Mouse (Mus musculus): Measurements from ENCODE around the gene Cyth1. TPM values are rescaled to one million over a fixed set of nuclear protein-coding genes. Genes with fewer than 3 reads are reported as not detected.

Cyth1 gene
- polyA plus RNA-seq, 1 experiment from 2014 or later, result 4.1 TPM

GRCm38 (mm10) chr11:118222917-118223316 lies 25.5 kb downstream of the Cyth1 start:
- Histone ChIP-seq H3K4me3 (ENCODE audit: low read depth, low read length) (no peak overlapping the region), H3K4me1 (ENCODE audit: control insufficient read depth, low read depth, low read length) (no peaks in the 10 kb centered on the region; the same call in 1 of the 2 replicates), H3K27me3 (ENCODE audit: control insufficient read depth, insufficient read depth, low read depth, low read length) (no peaks in the 10 kb centered on the region), H3K27ac (ENCODE audit: low read length) (no peak overlapping the region), H3K4me2 (ENCODE audit: low read depth, low read length) (no peak overlapping the region), H3K9ac (ENCODE audit: low read depth, low read length) (no peak overlapping the region), H3K36me3 (ENCODE audit: control insufficient read depth, insufficient read depth) (no peaks in the 10 kb centered on the region), H3K9me3 (replicated peaks; ENCODE audit: control insufficient read depth, low read length) (no peaks in the 10 kb centered on the region)
- 65% methylated on average over 5 of the region's 5 CpGs for WGBS (ENCODE audit: insufficient replicate concordance)
- ATAC-seq (ENCODE audit: low read depth), result no peak

DNA sequence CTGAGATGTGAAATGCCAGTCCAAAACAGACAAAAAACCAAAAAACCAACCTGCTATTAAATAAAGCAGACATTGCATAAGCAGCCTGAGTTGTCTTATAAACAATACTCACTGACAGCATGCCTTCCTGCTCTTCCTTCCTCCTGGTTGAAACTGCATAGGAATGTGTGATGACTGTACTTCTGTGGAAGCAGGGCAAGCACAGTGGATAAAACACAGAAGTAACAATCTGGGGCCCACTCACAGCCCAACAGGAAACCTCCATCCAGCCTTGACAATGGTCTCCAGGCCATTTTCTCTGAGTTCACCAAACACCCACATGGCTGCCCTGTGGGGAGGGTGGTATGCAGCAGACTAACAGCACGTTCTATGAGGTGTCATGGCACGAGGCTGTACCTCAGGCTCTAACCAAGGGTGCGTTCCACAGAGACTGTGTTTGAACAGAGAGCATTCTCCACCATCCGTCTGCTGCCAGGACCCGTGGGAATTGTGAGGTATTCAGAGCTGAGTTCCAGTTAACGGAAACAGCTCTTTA lies 26.0 kb downstream of the Cyth1 start:
- H3K9ac ChIP-seq (ENCODE audit: low read depth, low read length), result no peak overlapping the region
- H3K9me3 ChIP-seq (replicated peaks; ENCODE audit: control insufficient read depth, low read length), result no peaks in the 10 kb centered on the region
- no peak overlapping the region for H3K4me3 ChIP-seq (ENCODE audit: low read depth, low read length)
- 0 out of 2 replicates have a peak, but pooled peaks have one; percentile 11 for ATAC-seq (ENCODE audit: low read depth)
- H3K27me3 ChIP-seq (ENCODE audit: control insufficient read depth, insufficient read depth, low read depth, low read length), result no peaks in the 10 kb centered on the region
- H3K4me1 ChIP-seq (ENCODE audit: control insufficient read depth, low read depth, low read length), result no peaks in the 10 kb centered on the region; the same call in 1 of the 2 replicates
- WGBS (ENCODE audit: insufficient replicate concordance), result 49% methylated on average over 6 of the region's 6 CpGs
- H3K36me3 ChIP-seq (ENCODE audit: control insufficient read depth, insufficient read depth), result no peaks in the 10 kb centered on the region
- no peak overlapping the region for H3K27ac ChIP-seq (ENCODE audit: low read length)
- H3K4me2 ChIP-seq (ENCODE audit: low read depth, low read length), result no peak overlapping the region

- 19% methylated on average over 7 of the region's 7 CpGs for WGBS (ENCODE audit: insufficient replicate concordance)
- no peak for ATAC-seq (ENCODE audit: low read depth)
- Histone ChIP-seq H3K4me1 (ENCODE audit: control insufficient read depth, low read depth, low read length) (no peaks in the 10 kb centered on the region; the same call in 1 of the 2 replicates), H3K27ac (ENCODE audit: low read length) (no peak overlapping the region), H3K4me3 (ENCODE audit: low read depth, low read length) (no peak overlapping the region), H3K27me3 (ENCODE audit: control insufficient read depth, insufficient read depth, low read depth, low read length) (no peaks in the 10 kb centered on the region), H3K4me2 (ENCODE audit: low read depth, low read length) (no peak overlapping the region), H3K9me3 (replicated peaks; ENCODE audit: control insufficient read depth, low read length) (no peaks in the 10 kb centered on the region), H3K9ac (ENCODE audit: low read depth, low read length) (no peak overlapping the region), H3K36me3 (ENCODE audit: control insufficient read depth, insufficient read depth) (no peaks in the 10 kb centered on the region)
Measured at GRCm38 (mm10) chr11:118220561-118221262, 27.7 kb downstream of the Cyth1 start.

DNA sequence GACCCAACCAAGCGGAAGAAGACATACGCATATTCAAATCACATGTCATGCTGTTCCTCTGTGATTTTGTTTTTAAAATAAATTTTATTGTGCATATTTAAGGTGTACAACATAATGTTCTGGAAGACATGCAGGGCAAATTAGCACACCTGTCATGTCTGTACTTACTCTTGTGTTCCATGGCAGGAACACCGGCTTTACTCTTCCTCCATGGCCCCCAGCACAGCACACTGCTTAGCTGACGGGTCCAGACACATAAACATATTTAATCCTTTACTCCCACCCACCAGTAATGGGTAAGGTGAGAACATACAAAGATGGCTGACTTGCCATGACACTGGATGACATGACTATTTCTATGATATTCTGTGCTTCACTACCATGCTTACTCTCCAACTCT lies 29.3 kb downstream of the Cyth1 start:
- Histone ChIP-seq H3K4me2 (ENCODE audit: low read depth, low read length) (no peak overlapping the region), H3K27ac (ENCODE audit: low read length) (no peak overlapping the region), H3K4me1 (ENCODE audit: control insufficient read depth, low read depth, low read length) (no peaks in the 10 kb centered on the region; the same call in 1 of the 2 replicates), H3K27me3 (ENCODE audit: control insufficient read depth, insufficient read depth, low read depth, low read length) (no peaks in the 10 kb centered on the region), H3K36me3 (ENCODE audit: control insufficient read depth, insufficient read depth) (no peaks in the 10 kb centered on the region), H3K4me3 (ENCODE audit: low read depth, low read length) (no peak overlapping the region), H3K9ac (ENCODE audit: low read depth, low read length) (no peak overlapping the region), H3K9me3 (replicated peaks; ENCODE audit: control insufficient read depth, low read length) (no peaks in the 10 kb centered on the region)
- no peak for ATAC-seq (ENCODE audit: low read depth)
- WGBS (ENCODE audit: insufficient replicate concordance), result 78% methylated on average over 4 of the region's 4 CpGs

DNA sequence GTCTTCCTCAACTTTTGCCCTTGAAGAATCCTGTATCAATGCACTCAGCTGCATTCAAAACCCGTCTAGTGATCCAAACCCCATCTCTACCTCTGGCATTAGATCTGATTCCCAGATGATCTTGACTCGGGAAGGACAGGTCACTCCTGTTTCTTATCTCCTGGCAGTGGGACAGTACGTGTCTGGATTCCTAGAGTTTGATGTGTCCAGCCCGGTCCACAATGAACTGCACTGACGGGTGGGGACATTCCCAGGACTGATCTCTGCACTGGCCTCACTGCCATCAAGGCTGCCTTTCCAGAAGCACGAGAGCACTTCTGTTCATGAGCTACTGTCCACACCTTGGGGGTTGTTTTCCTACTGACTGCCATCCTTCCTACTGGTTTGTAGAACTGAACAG lies 31.9 kb downstream of the Cyth1 start:
- Histone ChIP-seq H3K4me1 (ENCODE audit: control insufficient read depth, low read depth, low read length) (peaks cover 9% of the 10 kb centered on the region), H3K9me3 (replicated peaks; ENCODE audit: control insufficient read depth, low read length) (no peaks in the 10 kb centered on the region), H3K4me2 (ENCODE audit: low read depth, low read length) (no peak overlapping the region), H3K9ac (ENCODE audit: low read depth, low read length) (no peak overlapping the region), H3K36me3 (ENCODE audit: control insufficient read depth, insufficient read depth) (no peaks in the 10 kb centered on the region), H3K27ac (ENCODE audit: low read length) (no peak overlapping the region), H3K27me3 (ENCODE audit: control insufficient read depth, insufficient read depth, low read depth, low read length) (no peaks in the 10 kb centered on the region), H3K4me3 (ENCODE audit: low read depth, low read length) (no peak overlapping the region)
- ATAC-seq (ENCODE audit: low read depth), result no peak
- 61% methylated on average over 6 of the region's 6 CpGs for WGBS (ENCODE audit: insufficient replicate concordance)

GRCm38 (mm10) chr11:118215928-118216458 lies 32.4 kb downstream of the Cyth1 start:
- H3K27ac ChIP-seq (ENCODE audit: low read length), result no peak overlapping the region
- WGBS (ENCODE audit: insufficient replicate concordance), result 50% methylated on average over 5 of the region's 5 CpGs
- no peak for ATAC-seq (ENCODE audit: low read depth)

DNA sequence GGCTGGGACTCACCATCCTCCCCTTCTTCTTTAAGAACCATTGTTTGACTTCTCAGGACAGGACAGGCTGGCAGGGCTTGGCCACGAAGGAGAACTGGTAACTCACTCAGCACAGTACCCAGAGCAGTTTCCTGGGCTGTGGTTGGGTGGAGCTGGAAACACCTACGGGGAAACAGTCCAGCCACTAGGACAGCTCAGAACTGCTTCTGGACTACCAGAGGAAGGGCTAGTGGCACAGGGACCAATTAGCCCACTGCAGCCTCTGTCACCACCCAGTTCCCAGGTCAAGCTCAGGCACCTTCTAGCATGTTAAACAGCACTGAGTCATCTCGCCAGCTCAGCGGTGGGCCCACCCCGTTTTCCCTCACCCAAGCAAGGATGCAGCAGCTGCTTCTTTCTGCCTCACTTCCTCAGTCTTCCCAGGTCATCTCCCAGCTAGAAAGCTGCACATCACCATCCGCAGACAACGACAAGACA lies 35.7 kb downstream of the Cyth1 start:
- Histone ChIP-seq H3K27ac (ENCODE audit: low read length) (peak overlapping the region; percentile 75), H3K4me2 (ENCODE audit: low read depth, low read length) (peak overlapping the region; percentile 28; the same call in 1 of the 2 replicates), H3K4me1 (ENCODE audit: control insufficient read depth, low read depth, low read length) (peaks cover 37% of the 10 kb centered on the region), H3K36me3 (ENCODE audit: control insufficient read depth, insufficient read depth) (no peaks in the 10 kb centered on the region), H3K9me3 (replicated peaks; ENCODE audit: control insufficient read depth, low read length) (no peaks in the 10 kb centered on the region), H3K4me3 (ENCODE audit: low read depth, low read length) (no peak overlapping the region), H3K9ac (ENCODE audit: low read depth, low read length) (no peak overlapping the region), H3K27me3 (ENCODE audit: control insufficient read depth, insufficient read depth, low read depth, low read length) (no peaks in the 10 kb centered on the region)
- peak; percentile 43 for ATAC-seq (ENCODE audit: low read depth)
- 44% methylated on average over 7 of the region's 7 CpGs for WGBS (ENCODE audit: insufficient replicate concordance)

More at GRCm38 (mm10) chr11:118215928-118216458, 32.4 kb downstream of the Cyth1 start:
- no peak overlapping the region for H3K9ac ChIP-seq (ENCODE audit: low read depth, low read length)
- no peak overlapping the region for H3K4me2 ChIP-seq (ENCODE audit: low read depth, low read length)
- H3K4me1 ChIP-seq (ENCODE audit: control insufficient read depth, low read depth, low read length), result peaks cover 13% of the 10 kb centered on the region
- H3K36me3 ChIP-seq (ENCODE audit: control insufficient read depth, insufficient read depth), result no peaks in the 10 kb centered on the region
- no peaks in the 10 kb centered on the region for H3K27me3 ChIP-seq (ENCODE audit: control insufficient read depth, insufficient read depth, low read depth, low read length)
- H3K9me3 ChIP-seq (replicated peaks; ENCODE audit: control insufficient read depth, low read length), result no peaks in the 10 kb centered on the region
- no peak overlapping the region for H3K4me3 ChIP-seq (ENCODE audit: low read depth, low read length)

DNA sequence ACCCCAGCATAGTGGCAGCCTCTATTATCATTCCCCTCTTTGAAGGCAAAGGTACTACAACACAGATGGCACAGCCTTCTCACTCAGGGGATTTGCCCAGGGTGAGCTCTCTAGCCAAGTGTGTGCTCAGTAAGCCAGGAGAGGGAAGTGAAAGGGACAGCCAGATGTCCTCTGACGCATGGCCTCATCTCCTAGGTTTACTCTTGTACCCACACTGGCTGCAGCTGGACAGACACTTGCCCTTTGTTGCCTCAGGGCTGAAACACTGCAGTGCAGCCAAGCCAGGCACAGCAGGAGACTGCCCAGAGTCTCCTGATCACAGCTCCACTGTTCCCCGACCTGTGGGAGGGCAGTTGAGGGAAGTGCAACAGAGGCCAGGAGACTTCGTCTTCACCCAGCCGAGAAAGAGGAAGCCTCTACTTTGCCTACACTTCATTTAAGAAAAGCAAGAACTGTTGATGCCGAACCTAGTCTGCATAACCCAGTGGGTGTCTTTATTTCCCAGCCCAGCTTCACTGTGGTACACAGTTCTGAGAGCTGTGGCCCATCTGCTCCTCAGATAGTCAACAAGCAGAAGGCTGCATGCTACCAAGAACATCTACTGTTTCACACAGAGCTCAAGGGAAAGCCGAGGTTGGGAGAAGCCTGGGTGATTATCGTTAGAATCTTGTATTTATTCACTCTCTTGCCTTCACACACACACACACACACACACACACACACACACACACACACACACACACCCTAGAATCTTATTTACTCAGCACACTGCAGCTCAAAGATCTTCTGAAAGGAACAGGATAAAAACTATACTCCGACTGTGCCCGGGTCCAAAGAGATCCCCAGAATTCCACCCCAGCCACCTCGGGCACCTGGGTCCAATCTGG lies 36.4 kb downstream of the Cyth1 start:
- Histone ChIP-seq H3K27ac (ENCODE audit: low read length) (peak overlapping the region; percentile 75), H3K4me1 (ENCODE audit: control insufficient read depth, low read depth, low read length) (peaks cover 37% of the 10 kb centered on the region), H3K36me3 (ENCODE audit: control insufficient read depth, insufficient read depth) (no peaks in the 10 kb centered on the region), H3K4me3 (ENCODE audit: low read depth, low read length) (no peak overlapping the region), H3K4me2 (ENCODE audit: low read depth, low read length) (peak overlapping the region; percentile 28; the same call in 1 of the 2 replicates), H3K27me3 (ENCODE audit: control insufficient read depth, insufficient read depth, low read depth, low read length) (no peaks in the 10 kb centered on the region), H3K9ac (ENCODE audit: low read depth, low read length) (no peak overlapping the region), H3K9me3 (replicated peaks; ENCODE audit: control insufficient read depth, low read length) (no peaks in the 10 kb centered on the region)
- ATAC-seq (ENCODE audit: low read depth), result peak; percentile 62
- 28% methylated on average over 10 of the region's 10 CpGs for WGBS (ENCODE audit: insufficient replicate concordance)
